Mouse (Mus musculus): Measurements from ENCODE around the gene Igf2r.

GRCm38 (mm10) chr17:12688427-12689110 is 80.9 kb downstream of the Igf2r start:
- TF ChIP-seq POLR2A (IDR thresholded peaks at IDR 0.05; ENCODE audit: control insufficient read depth, extremely low read depth, insufficient read depth, low read length, poor library complexity) (no peak), CTCF (IDR thresholded peaks at IDR 0.05; ENCODE audit: borderline replicate concordance, control insufficient read depth, extremely low read depth, insufficient read depth, low read length, poor library complexity) (no peak)
